Mouse (Mus musculus): ENCODE data around the gene Ldlrad1.
A peak's percentile ranks its signal among the peaks of the same experiment; 100 is the strongest.

Gene Ldlrad1

GRCm38 (mm10) chr4:107208880-107209279 lies at the start of gene Ldlrad1:
TSS of gene Ldlrad1 (plus strand) at chr4:107209180.
- DNase-seq (ENCODE audit: low read depth in 2 of 2, low spot score in 2 of 2) = no peak

- no peak for DNase-seq (ENCODE audit: low read depth in 2 of 2, low spot score in 2 of 2)
These were observed 48.8 kb upstream of the Ldlrad1 start for GRCm38 (mm10) chr4:107160181-107160580.

GRCm38 (mm10) chr4:107163341-107163740 lies 45.6 kb upstream of the Ldlrad1 start:
- DNase-seq (ENCODE audit: low read depth in 2 of 2, low spot score in 2 of 2) = no peak

GRCm38 (mm10) chr4:107163756-107164587 lies 45.0 kb upstream of the Ldlrad1 start:
- DNase-seq (ENCODE audit: low read depth in 2 of 2, low spot score in 2 of 2) = peak; percentile 54 to 73

GRCm38 (mm10) chr4:107166700-107167099 lies 42.3 kb upstream of the Ldlrad1 start:
- DNase-seq (ENCODE audit: low read depth in 2 of 2, low spot score in 2 of 2) = no peak

GRCm38 (mm10) chr4:107167798-107168197 lies 41.2 kb upstream of the Ldlrad1 start:
- no peak for DNase-seq (ENCODE audit: low read depth in 2 of 2, low spot score in 2 of 2)

GRCm38 (mm10) chr4:107177506-107177905 lies 31.5 kb upstream of the Ldlrad1 start:
- no peak for DNase-seq (ENCODE audit: low read depth in 2 of 2, low spot score in 2 of 2)

- DNase-seq (ENCODE audit: low read depth in 2 of 2, low spot score in 2 of 2) = peak; percentile 95 to 96
These were observed 30.7 kb upstream of the Ldlrad1 start, which contains the start of gene Tmem59 for GRCm38 (mm10) chr4:107178182-107178829. TSS of gene Tmem59 (plus strand) at chr4:107178399.

- DNase-seq (ENCODE audit: low read depth in 2 of 2, low spot score in 2 of 2) = peak; percentile 51 to 56
These were observed 30.0 kb upstream of the Ldlrad1 start, which contains the start of gene Tceanc2 for GRCm38 (mm10) chr4:107178830-107179490. TSS of gene Tceanc2 (minus strand) at chr4:107179116.

GRCm38 (mm10) chr4:107179561-107179960 lies 29.4 kb upstream of the Ldlrad1 start:
- DNase-seq (ENCODE audit: low read depth in 2 of 2, low spot score in 2 of 2) = no peak

- no peak for DNase-seq (ENCODE audit: low read depth in 2 of 2, low spot score in 2 of 2)
These were observed 28.2 kb upstream of the Ldlrad1 start for GRCm38 (mm10) chr4:107180746-107181145.

- DNase-seq (ENCODE audit: low read depth in 2 of 2, low spot score in 2 of 2) = no peak
These were observed 27.1 kb upstream of the Ldlrad1 start for GRCm38 (mm10) chr4:107181866-107182265.

GRCm38 (mm10) chr4:107182796-107183195 lies 26.2 kb upstream of the Ldlrad1 start:
- no peak for DNase-seq (ENCODE audit: low read depth in 2 of 2, low spot score in 2 of 2)

- DNase-seq (ENCODE audit: low read depth in 2 of 2, low spot score in 2 of 2) = no peak
These were observed 25.8 kb upstream of the Ldlrad1 start for GRCm38 (mm10) chr4:107183203-107183602.

- DNase-seq (ENCODE audit: low read depth in 2 of 2, low spot score in 2 of 2) = no peak
These were observed 23.3 kb upstream of the Ldlrad1 start for GRCm38 (mm10) chr4:107185703-107186102.

GRCm38 (mm10) chr4:107193841-107194240 lies 15.1 kb upstream of the Ldlrad1 start:
- no peak for DNase-seq (ENCODE audit: low read depth in 2 of 2, low spot score in 2 of 2)

GRCm38 (mm10) chr4:107196454-107196853 lies 12.5 kb upstream of the Ldlrad1 start:
- peak in 1 of 2 experiments; percentile 39 for DNase-seq (ENCODE audit: low read depth in 2 of 2, low spot score in 2 of 2)

GRCm38 (mm10) chr4:107198072-107198471 lies 10.9 kb upstream of the Ldlrad1 start:
- DNase-seq (ENCODE audit: low read depth in 2 of 2, low spot score in 2 of 2) = no peak

- peak; percentile 31 to 43 for DNase-seq (ENCODE audit: low read depth in 2 of 2, low spot score in 2 of 2)
These were observed 7.2 kb upstream of the Ldlrad1 start for GRCm38 (mm10) chr4:107201779-107202178.

GRCm38 (mm10) chr4:107203001-107203400 lies 6.0 kb upstream of the Ldlrad1 start:
- DNase-seq (ENCODE audit: low read depth in 2 of 2, low spot score in 2 of 2) = peak; percentile 34 to 58

GRCm38 (mm10) chr4:107207016-107207415 lies 2.0 kb upstream of the Ldlrad1 start:
- DNase-seq (ENCODE audit: low read depth in 2 of 2, low spot score in 2 of 2) = no peak
